Mouse (Mus musculus) kidney, embryonic 15.5 days (tissue): Measurements from ENCODE around the gene Grid1. TPM values are rescaled to one million over a fixed set of nuclear protein-coding genes. Genes with fewer than 3 reads are reported as not detected.

Source experiments
- ATAC-seq: fragments of 200-750 bp; cut with Nextera tagmentation; replicated peaks from 2 replicates; pipeline ENCODE4 v1.8.0; 2017; ENCODE audit warnings: moderate TSS enrichment; ENCODE audit not compliant: low FRiP score
- H3K27ac ChIP-seq: fragments of 300-500 bp; sonication (generic); 2 replicates; pipeline ENCODE4 v1.5.1; 2015; ENCODE audit warnings: mild to moderate bottlenecking, inconsistent platforms
- H3K27me3 ChIP-seq: fragments of 300-500 bp; sonication (generic); 2 replicates; pipeline ENCODE4 v1.6.1; 2015; ENCODE audit warnings: inconsistent platforms
- H3K36me3 ChIP-seq: fragments of 300-500 bp; sonication (generic); 2 replicates; pipeline ENCODE4 v1.6.1; 2015; ENCODE audit warnings: inconsistent platforms
- H3K4me1 ChIP-seq: fragments of 300-500 bp; sonication (generic); 2 replicates; pipeline ENCODE4 v1.6.1; 2015; ENCODE audit warnings: inconsistent platforms
- H3K4me2 ChIP-seq: fragments of 300-500 bp; sonication (generic); 2 replicates; pipeline ENCODE4 v1.6.1; 2015; ENCODE audit warnings: moderate library complexity, mild to moderate bottlenecking, inconsistent platforms
- H3K4me3 ChIP-seq: fragments of 300-500 bp; sonication (generic); replicated peaks from 2 replicates; pipeline ENCODE4 v1.5.1; 2015; ENCODE audit warnings: mild to moderate bottlenecking, inconsistent platforms
- H3K9ac ChIP-seq: fragments of 300-500 bp; sonication (generic); 2 replicates; pipeline ENCODE4 v1.6.1; 2015; ENCODE audit warnings: mild to moderate bottlenecking, inconsistent platforms
- H3K9me3 ChIP-seq: fragments of 300-500 bp; sonication (generic); replicated peaks from 2 replicates; pipeline ENCODE4 v1.6.1; 2016; ENCODE audit warnings: inconsistent platforms
- WGBS: fragments of 180-500 bp; shearing (Covaris S2); methylation state at CpG from one replicate; pipeline ENCODE4 v1.1.7; 2015; ENCODE audit warnings: mixed read lengths; 5-methylcytosine and 5-hydroxymethylcytosine counted together
- polyA plus RNA-seq: library from polyadenylated mRNA; unstranded; fragments of >200 nt; fragmentation: Nextera tagmentation; extraction: Ambion mirVana; gene quantifications from 2 replicates; pipeline ENCODE4 v1.2.1, GENCODE M21; 2015

Gene Grid1
- polyA plus RNA-seq, 1 experiment from 2014 or later = 0.81 TPM

DNA sequence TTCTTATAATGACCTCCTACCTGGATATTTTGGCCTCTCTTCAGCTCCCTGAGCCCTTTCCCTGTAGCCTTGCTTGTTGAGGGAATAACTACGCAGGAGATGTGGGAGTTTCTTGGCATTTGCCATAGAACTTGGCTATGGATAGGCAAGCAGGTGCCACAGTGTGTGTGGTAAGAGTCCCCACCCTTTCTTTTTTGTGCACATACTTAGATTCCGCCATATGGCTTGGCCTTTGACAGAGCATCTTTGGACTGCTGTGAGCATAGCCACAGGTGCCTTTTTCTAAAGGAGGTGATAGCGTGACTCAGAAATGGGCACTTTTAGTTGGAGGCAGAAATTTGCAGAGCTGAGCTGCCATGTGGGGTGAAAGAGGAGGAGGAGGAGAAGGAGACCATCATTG, 64.7 kb downstream of the Grid1 start:
- 95% methylated on average over 3 of the region's 3 CpGs for WGBS
- peaks cover 15% of the 10 kb centered on the region for H3K4me1 ChIP-seq

DNA sequence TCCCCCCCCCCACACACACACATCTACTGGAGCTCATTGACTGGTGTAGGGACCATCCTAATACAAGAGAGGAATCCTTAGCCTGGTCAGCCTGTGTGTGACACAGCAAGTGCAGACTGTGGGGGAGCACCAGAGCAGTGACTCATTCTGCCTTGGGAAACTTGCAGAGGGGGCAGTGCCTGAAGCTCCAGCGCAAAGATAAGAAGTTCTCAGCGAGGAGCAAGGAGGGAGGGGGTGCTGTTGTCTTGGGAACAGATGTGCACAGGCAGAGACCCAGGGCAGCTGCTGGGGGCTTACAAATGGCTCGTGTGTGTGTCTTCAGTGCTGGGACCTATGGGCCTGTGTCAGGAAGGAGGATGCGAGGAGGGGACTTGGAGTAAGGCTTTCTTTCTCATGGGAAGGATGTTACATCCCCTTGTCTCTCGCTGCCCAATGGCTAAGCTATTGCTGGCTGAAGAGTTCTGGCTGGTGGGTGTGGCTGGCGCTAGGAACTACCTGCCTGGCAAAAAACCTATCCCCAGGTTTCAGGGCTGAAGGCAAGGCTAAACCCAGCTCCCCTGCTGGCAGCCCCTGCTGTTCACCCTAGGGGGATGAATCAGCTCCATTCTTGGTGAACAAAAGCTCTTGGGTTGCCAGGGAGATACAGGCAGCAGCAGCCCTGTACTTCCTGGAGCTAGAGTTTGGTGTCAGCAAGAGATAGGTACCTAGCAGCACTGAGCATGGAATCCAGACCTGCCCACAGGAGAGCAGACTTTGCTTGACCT, 72.0 kb downstream of the Grid1 start:
- Histone ChIP-seq H3K27me3 (peaks cover 14% of the 10 kb centered on the region), H3K36me3 (no peaks in the 10 kb centered on the region), H3K4me2 (no peak overlapping the region), H3K9me3 (no peaks in the 10 kb centered on the region), H3K27ac (no peak overlapping the region), H3K9ac (no peak overlapping the region), H3K4me3 (no peak overlapping the region), H3K4me1 (peaks cover 11% of the 10 kb centered on the region)
- WGBS = 16% methylated on average over 6 of the region's 6 CpGs
- ATAC-seq = 0 out of 2 replicates have a peak, but pooled peaks have one; percentile 8

More for the DNA sequence above, 64.7 kb downstream of the Grid1 start:
- Histone ChIP-seq H3K9ac (no peak overlapping the region), H3K4me3 (no peak overlapping the region), H3K27ac (no peak overlapping the region), H3K27me3 (no peaks in the 10 kb centered on the region), H3K36me3 (no peaks in the 10 kb centered on the region), H3K4me2 (no peak overlapping the region), H3K9me3 (no peaks in the 10 kb centered on the region)
- no peak for ATAC-seq

DNA sequence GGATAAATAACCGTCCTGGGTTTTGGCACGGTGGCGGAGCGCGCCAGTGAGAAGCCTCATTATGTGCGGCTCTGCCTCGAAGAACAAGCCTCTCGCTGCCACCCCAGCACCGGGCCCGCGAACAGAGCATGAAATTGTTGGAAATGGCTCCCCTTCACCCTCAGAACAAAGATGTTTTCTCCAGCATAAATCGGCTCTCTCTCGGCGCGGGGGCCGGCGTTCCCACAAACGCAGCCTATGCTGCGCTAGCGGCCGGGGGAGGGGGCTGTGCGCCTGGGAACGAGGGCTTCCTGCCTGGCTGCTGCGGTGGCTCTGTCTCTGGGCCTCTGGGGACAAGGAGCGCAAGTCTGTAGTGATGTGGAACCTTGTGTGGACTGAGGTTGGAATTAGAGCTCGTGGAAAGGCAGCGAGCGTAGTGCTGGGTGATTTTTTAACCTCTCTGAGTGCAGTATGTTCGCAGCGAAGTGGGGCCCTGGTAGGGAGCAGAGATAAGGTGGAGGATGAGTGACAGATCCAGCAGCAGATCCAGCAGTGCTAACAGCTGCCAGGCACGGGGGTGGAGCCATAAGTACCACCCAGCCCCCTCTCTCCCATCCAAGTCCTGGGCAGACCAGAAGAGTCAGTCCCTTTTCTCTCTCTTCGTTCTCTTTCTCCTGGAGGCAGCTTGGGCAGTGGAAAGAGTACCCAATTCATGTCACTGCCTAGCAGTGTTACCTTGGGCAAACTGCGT, 76.5 kb downstream of the Grid1 start:
- WGBS = 9% methylated on average over 33 of the region's 33 CpGs
- H3K4me1 ChIP-seq = peaks cover 11% of the 10 kb centered on the region
- no peaks in the 10 kb centered on the region for H3K36me3 ChIP-seq
- no peak overlapping the region for H3K27ac ChIP-seq
- peak overlapping the region; percentile 26; the same call in 1 of the 2 replicates for H3K9ac ChIP-seq
- peak; percentile 68 for ATAC-seq
- peak overlapping the region; percentile 68 for H3K4me2 ChIP-seq
- H3K4me3 ChIP-seq = peak overlapping the region; percentile 37
- H3K27me3 ChIP-seq = peaks cover 17% of the 10 kb centered on the region
- no peaks in the 10 kb centered on the region for H3K9me3 ChIP-seq

DNA sequence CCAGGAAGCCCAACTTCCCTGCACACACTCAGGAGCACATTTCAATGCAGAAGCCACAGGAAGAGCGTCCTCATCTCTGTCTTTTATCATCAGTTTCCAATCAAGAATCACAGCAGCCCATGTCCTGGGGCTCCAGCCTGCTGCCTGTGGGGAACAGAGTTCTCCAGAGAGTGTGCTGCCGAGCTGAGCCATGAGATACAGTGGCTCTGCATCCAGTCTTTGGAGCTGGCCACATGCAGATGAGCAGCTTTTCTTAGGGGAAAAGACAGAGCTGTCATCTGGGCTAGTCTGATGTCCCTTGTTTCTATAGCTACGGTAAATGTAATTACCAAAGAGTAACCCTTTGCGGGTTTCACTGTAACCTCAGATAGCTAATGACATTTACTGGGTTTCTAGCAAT, 83.9 kb downstream of the Grid1 start:
- ATAC-seq = no peak
- no peaks in the 10 kb centered on the region for H3K36me3 ChIP-seq
- no peaks in the 10 kb centered on the region for H3K27me3 ChIP-seq
- no peak overlapping the region for H3K9ac ChIP-seq
- 71% methylated on average over 4 of the region's 4 CpGs for WGBS
- H3K27ac ChIP-seq = no peak overlapping the region
- no peaks in the 10 kb centered on the region for H3K9me3 ChIP-seq
- H3K4me1 ChIP-seq = no peaks in the 10 kb centered on the region
- H3K4me3 ChIP-seq = no peak overlapping the region
- no peak overlapping the region for H3K4me2 ChIP-seq

DNA sequence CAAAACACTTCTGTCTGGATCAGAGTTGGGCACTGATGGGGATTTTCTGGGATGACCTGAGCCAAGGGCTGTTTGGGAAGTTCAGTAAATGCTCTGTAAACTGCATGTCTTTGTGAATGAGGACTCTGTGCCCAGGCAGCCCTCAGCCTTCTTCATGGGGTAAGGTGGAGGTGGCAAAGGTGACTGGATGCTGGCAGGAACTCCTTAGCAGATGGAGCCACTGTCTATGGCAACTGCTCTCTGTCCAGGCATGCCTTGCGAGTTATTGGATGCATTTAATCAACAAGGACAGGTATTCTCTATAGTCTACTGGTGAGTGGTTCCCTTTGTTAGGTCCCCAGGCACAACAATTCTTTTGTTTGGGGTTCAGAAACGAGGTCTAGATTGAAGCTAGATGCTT, 85.8 kb downstream of the Grid1 start:
- 75% methylated on average over 2 of the region's 2 CpGs for WGBS
- Histone ChIP-seq H3K4me1 (no peaks in the 10 kb centered on the region), H3K4me3 (no peak overlapping the region), H3K36me3 (no peaks in the 10 kb centered on the region), H3K9me3 (no peaks in the 10 kb centered on the region), H3K27me3 (no peaks in the 10 kb centered on the region), H3K27ac (no peak overlapping the region), H3K4me2 (no peak overlapping the region), H3K9ac (no peak overlapping the region)
- no peak for ATAC-seq

DNA sequence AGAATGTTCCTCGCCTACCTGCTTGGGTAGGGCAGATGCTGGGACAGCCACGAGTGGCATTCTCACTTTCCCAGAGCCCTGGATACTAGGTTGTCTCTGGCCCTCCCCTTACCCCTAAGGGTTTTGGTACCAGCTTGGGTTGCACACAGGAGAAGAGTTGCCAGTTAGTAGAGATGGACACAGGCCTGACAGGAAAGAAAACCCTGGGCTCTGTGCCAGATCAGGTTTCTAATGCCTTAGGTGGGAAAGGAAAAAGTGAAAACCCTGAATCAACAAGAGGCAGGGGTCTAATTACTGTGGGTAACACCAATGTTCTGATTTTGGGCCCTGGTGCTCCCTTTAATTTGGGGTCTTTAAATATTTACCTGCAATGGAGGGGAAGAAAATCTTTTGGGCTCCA, 88.5 kb downstream of the Grid1 start:
- H3K4me1 ChIP-seq = no peaks in the 10 kb centered on the region
- WGBS = 76% methylated on average over 2 of the region's 2 CpGs
- H3K4me2 ChIP-seq = no peak overlapping the region
- no peak overlapping the region for H3K9ac ChIP-seq
- ATAC-seq = no peak
- no peaks in the 10 kb centered on the region for H3K27me3 ChIP-seq
- H3K9me3 ChIP-seq = no peaks in the 10 kb centered on the region
- H3K27ac ChIP-seq = no peak overlapping the region
- no peaks in the 10 kb centered on the region for H3K36me3 ChIP-seq
- no peak overlapping the region for H3K4me3 ChIP-seq

DNA sequence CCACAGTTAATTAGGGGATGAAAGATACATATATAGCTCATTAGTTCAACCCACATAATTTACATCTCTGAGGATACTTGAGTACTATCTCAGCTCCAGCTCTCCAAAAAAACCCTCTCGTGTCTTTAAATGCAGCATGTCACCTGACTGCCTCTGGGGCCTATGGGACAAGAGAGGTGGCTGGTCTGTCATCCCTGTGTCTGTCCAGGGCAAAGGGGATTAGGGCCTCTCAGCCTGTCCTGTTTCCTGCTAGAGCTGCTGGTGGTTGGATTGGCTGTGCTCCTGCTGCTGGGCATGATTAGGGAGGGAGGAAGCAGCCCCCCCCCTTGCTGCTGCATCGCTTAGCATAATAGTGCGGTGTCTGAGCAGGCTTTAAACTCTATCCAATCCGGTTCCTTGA, 88.9 kb downstream of the Grid1 start:
- H3K9me3 ChIP-seq = no peaks in the 10 kb centered on the region

DNA sequence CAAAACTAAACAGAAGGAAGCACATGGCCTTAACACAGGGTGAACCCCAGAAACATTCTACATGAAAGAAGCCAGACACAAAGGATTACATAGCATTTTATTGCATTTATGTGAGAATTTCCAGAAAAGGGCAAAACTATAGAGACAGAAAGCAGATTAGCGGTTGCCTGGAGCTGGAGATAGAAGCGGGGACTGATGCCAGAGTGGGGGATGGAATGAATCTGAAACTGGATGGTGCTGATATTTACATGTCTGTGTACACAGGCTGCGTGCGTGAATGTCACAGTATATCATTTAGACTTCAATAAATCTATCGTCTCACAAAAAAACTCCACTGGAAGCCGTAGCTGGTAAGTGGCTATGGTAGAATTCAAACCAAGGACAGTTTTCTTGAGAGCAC, 96.4 kb downstream of the Grid1 start:
- Histone ChIP-seq H3K9ac (no peak overlapping the region), H3K4me1 (peaks cover 12% of the 10 kb centered on the region), H3K4me2 (no peak overlapping the region), H3K9me3 (no peaks in the 10 kb centered on the region), H3K27me3 (no peaks in the 10 kb centered on the region), H3K36me3 (no peaks in the 10 kb centered on the region), H3K4me3 (no peak overlapping the region), H3K27ac (no peak overlapping the region)
- ATAC-seq = no peak
- WGBS = 71% methylated on average over 6 of the region's 6 CpGs

More for the DNA sequence above, 88.9 kb downstream of the Grid1 start:
- Histone ChIP-seq H3K36me3 (no peaks in the 10 kb centered on the region), H3K4me2 (no peak overlapping the region), H3K9ac (no peak overlapping the region), H3K4me1 (no peaks in the 10 kb centered on the region), H3K4me3 (no peak overlapping the region), H3K27ac (no peak overlapping the region), H3K27me3 (no peaks in the 10 kb centered on the region)
- ATAC-seq = no peak
- 31% methylated on average over 4 of the region's 4 CpGs for WGBS

DNA sequence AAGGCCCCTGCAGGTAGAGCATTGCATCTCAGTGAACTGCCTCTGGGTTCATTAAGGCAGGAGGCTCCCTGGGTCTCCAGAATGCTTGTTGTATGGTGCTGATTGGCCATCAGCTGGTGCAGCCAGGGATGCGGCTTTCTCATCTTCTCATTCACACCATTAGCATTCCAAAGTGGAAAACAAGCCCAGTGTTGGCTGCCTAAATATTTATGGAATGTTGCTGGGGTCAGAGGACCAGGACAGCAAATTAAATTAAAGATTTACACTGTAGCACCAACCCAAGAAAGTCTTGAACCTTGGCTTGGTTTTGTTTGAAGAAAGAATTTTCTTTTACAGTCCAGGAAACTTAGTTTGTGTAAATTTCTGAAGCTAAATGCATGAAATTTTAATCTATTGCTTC, 97.2 kb downstream of the Grid1 start:
- H3K9me3 ChIP-seq = no peaks in the 10 kb centered on the region
- H3K27me3 ChIP-seq = no peaks in the 10 kb centered on the region
- no peak overlapping the region for H3K27ac ChIP-seq
- H3K36me3 ChIP-seq = no peaks in the 10 kb centered on the region
- peaks cover 12% of the 10 kb centered on the region for H3K4me1 ChIP-seq
- no peak overlapping the region for H3K9ac ChIP-seq
- no peak overlapping the region for H3K4me3 ChIP-seq
- H3K4me2 ChIP-seq = no peak overlapping the region
- 35% methylated on average over 1 of the region's 1 CpGs for WGBS
- ATAC-seq = no peak; the same call in 1 of the 2 replicates

DNA sequence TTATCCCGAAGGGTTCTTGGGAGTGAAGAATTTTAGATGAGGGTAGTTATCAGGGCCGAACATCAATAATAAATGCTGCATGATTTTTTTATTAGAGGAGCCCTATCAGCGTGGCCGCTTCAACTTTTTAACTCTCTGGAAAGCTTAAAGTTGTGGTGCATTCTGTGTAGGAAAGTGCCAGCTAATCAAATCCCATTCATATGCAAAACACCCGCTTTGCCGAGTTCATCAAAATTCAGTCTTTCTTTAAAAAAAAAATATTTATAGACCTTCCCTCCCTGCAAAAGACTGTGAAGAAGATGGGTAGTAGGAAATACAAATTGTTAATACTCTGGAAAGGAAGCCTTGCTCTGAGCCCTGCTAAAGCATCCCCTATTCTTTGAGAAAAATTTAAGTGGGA, 99.3 kb downstream of the Grid1 start:
- no peak for ATAC-seq
- no peak overlapping the region for H3K4me3 ChIP-seq
- peaks cover 12% of the 10 kb centered on the region for H3K4me1 ChIP-seq
- H3K9ac ChIP-seq = no peak overlapping the region
- no peaks in the 10 kb centered on the region for H3K36me3 ChIP-seq
- no peak overlapping the region for H3K4me2 ChIP-seq
- WGBS = 86% methylated on average over 6 of the region's 6 CpGs
- H3K27ac ChIP-seq = no peak overlapping the region
- H3K9me3 ChIP-seq = no peaks in the 10 kb centered on the region
- H3K27me3 ChIP-seq = no peaks in the 10 kb centered on the region

DNA sequence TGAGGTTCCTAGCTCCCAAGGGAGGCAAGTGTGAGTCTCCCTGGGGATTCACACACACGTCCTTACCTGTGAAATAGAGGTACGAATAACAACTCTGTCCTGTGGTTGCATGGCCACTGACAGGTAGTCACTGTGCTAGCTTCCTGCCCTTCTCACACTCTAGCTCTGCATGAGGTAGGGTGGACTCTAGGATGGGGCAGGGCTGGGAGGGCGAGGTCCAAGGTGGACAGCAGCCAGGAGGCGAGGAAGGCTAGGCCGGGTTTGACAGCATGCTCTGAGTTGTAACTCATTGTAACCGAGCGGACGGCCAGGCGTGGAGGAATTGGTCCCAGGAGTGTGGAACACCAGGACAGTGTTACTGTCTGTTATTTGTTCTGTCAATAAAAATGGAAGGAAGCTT, 101.4 kb downstream of the Grid1 start:
- Histone ChIP-seq H3K9ac (no peak overlapping the region), H3K27me3 (no peaks in the 10 kb centered on the region), H3K4me1 (peaks cover 12% of the 10 kb centered on the region), H3K4me2 (no peak overlapping the region), H3K36me3 (no peaks in the 10 kb centered on the region), H3K4me3 (no peak overlapping the region), H3K27ac (no peak overlapping the region), H3K9me3 (no peaks in the 10 kb centered on the region)
- peak; percentile 50 for ATAC-seq
- WGBS = 48% methylated on average over 9 of the region's 9 CpGs

DNA sequence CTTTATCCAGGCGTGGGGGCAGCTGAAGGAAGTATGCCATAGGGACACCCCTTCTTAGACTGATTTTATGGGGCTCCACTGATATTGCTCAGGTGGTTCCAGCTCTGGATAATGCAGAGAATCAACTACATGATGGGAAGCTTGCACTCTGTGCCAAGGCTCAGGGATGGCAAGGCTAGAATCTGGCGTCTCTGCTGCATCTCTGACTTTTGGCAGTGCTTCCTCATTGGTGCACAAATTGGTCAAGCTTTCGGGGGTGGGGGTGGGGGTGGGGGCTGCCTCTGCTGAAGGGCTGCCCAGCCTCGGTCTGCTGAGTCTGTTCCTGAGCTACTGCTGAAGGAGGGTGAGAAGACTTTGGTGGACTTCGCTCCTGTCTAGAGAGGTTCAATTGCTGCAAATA, 105.1 kb downstream of the Grid1 start:
- Histone ChIP-seq H3K27ac (no peak overlapping the region), H3K36me3 (no peaks in the 10 kb centered on the region), H3K9me3 (no peaks in the 10 kb centered on the region), H3K4me1 (no peaks in the 10 kb centered on the region), H3K4me3 (no peak overlapping the region), H3K27me3 (no peaks in the 10 kb centered on the region), H3K9ac (no peak overlapping the region), H3K4me2 (no peak overlapping the region)
- no peak for ATAC-seq
- WGBS = 73% methylated on average over 5 of the region's 5 CpGs
